Mouse (Mus musculus): ENCODE results near the gene Cdhr4.

The Cdhr4 gene

DNA sequence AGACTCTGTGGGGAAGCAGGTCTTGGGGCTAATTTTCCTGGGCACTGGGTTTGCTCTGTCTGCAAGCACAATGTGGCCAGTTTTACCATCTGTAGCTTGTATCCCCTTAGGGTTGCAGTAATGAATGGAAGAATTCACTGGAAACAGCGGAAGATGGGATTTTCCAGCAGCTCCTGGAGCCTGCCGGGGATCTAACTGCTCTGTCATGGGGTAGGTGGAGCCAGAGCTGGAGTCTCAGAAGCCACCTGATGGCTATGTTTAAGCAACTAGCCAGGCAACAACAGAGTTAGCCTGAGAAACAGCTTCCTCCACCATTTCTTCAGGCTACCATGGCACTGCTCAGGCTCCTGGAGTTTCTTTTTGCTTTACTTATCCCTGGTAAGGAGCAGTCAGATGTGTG is at the start of gene Cdhr4:
TSS of gene Cdhr4 (plus strand) at position 301 of the 400 bp plus-strand sequence.
- DNase-seq (ENCODE audit: extremely low spot score), result no peak

GRCm38 (mm10) chr9:107947241-107948194 is 44.8 kb upstream of the Cdhr4 start:
- DNase-seq (ENCODE audit: extremely low spot score), result no peak

DNA sequence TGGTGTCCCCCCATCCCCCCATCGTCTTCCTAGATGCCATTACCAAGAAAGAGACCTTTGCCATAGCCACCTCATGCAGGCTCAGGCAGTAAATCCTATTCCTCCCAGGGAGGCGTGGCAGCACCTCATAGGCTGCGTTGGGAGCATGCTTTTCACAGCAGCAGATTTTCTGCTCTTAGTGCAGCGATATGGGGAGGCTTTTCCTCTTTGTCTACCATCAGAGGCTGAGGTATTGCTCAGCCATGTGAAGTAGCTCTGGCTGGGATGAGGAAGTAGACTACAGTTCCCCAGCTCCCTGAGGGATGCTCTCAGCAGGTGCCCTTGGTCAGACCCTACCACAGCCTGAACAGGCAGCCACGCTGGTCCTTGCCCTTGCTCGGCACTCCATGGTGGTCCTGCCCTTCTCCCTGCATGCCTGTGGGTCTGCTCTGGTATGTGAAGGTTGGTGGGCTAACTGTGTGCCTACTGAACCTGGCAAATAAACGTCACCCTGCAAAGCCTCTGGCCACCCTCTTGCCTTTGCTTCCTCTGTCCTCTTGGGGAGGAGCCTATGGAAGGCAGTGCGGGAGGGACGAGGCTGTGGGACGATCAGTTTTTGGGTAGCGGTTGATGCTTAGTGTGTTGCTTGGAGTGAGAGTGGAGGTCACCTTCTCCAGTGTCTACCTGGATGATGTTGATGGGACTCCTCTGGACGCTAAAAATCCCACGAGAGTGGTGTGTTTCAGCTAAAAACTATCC is 42.9 kb upstream of the Cdhr4 start:
- DNase-seq (ENCODE audit: extremely low spot score), result no peak

- no peak for DNase-seq (ENCODE audit: extremely low spot score)
These were observed 42.4 kb upstream of the Cdhr4 start, which contains the start of gene Traip for GRCm38 (mm10) chr9:107949922-107950235. Gene Traip, plus strand, starts transcription at chr9:107950136.

GRCm38 (mm10) chr9:107950460-107951355 is 41.6 kb upstream of the Cdhr4 start:
- DNase-seq (ENCODE audit: extremely low spot score), result peak; percentile 87

DNA sequence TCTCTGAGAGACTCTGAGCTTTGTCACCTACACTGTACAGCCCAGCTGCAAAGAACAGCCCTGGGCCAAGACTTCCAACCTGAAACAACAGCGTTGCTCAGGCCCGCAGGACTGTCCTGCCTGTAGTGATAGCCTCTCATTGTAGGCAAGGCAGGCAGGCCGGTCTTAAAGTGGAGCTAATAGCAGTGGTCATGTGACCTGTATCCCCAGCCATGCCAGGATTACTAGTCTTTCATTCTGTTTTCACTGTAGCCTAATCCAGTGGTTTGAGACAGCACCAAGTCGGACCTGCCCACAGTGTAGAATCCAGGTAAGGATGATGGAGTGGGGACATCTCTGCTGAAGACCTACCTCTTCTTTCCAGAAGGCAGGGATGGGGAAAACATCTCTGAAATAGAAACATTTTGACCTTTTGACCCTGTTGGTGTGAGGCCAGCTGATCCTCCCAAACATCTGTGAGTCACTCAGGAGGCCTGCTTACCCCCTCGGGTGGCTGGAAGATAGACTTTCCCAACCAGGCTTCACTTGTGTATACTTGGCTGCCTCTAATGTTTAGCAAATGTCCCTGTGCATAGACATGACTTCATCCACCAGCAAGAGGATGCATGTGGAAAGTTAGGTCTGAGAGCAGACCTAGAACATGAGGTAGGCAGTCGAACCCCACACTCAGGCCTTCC is 36.5 kb upstream of the Cdhr4 start:
- DNase-seq (ENCODE audit: extremely low spot score), result no peak

DNA sequence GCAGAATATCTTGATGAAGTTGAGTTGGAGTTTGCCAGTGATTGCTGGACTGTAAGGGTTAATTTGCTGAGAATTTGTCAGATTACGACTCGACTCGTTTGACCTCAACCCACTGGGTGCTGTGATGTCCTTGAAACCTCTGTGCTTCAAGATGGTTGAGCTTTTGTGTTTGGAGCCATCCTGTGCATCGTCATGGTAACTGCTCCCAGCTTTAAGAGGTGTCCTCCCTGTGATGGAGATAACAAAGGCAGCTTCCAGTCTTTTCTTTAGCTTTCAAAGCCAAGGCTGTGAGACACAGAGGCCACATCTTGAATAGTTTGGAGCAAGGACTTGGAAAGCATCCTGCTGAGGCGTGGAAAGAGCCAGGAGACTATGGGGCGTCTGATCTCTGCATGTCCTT is 35.2 kb upstream of the Cdhr4 start:
- DNase-seq (ENCODE audit: extremely low spot score), result no peak

- DNase-seq (ENCODE audit: extremely low spot score), result no peak
These were observed 32.4 kb upstream of the Cdhr4 start for GRCm38 (mm10) chr9:107959896-107960295.

DNA sequence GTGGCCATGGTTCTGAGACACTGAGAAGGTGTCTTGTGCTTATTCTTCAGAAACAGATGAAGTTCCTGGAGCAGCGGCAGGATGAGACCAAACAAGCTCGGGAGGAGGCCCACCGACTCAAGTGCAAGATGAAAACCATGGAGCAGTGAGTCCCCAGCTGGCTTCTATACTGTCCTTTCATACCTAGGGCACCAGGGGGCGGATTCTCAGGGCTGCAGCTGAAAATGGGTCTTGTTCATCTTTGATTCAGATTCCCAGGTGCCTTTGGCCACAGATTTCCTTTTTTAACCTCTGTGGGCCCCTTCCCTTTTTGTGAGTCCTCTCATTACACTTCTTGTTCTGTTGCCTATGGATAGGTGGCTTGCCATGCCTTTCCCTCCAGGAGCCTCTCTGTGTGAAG is 31.4 kb upstream of the Cdhr4 start:
- no peak for DNase-seq (ENCODE audit: extremely low spot score)

DNA sequence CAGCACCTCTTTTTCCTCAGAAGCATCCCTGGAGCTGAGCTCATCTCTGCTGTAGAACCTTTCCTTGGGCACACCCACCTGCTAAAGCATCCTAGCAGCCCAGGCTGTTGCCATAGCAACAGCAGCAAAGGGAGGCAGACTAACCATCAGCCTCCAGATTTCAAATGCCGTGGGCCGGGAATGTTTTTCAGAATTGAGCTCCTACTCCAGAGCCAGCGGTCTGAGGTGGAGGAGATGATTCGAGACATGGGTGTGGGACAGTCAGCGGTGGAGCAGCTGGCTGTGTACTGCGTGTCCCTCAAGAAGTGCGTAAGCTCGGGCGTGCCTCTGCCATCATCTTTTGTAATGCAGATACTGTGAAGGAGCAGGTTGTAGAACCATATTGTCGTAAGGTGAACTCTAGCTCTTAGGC is 30.9 kb upstream of the Cdhr4 start:
- no peak for DNase-seq (ENCODE audit: extremely low spot score)

DNA sequence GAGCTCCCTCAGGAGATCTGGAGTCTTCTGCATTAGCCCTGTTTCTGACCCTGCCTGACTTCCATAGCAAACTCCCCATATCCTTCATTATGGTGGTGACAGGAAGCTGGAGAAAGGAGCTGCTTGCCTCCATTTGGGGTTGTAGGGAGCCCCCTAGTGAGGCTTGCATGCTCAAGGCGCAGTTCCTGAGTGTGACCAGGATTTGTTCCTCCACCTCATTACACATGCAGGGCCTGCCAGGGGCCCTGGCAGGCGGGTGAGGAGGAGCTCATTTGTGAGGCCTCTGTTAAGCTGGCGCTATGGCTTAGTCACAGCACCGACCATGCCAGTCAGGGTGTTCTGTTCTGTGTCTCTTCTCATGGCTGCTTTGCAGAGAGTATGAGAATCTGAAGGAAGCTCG is 30.4 kb upstream of the Cdhr4 start:
- DNase-seq (ENCODE audit: extremely low spot score), result no peak

DNA sequence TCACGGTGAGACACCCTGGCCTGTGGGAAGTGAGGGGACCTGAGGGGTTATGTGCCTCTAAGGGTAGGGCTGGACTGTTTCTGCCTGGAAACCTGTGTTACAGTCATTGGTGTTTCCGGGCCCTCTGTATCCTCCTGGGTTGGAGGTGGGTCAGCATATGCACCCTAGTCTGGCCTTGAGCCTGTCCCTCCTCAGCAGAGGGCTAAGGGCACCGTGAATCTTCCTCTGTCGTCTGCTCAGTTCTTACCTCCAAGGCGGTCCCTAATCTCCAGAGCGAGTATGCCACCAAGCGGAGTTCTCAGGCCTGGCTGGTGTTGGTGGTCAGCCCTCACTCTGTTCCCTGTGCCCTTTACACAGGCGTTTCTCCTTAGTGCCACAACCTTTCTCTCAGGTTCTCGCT is 29.4 kb upstream of the Cdhr4 start:
- DNase-seq (ENCODE audit: extremely low spot score), result no peak

- DNase-seq (ENCODE audit: extremely low spot score), result peak; percentile 84
These were observed 28.6 kb upstream of the Cdhr4 start for GRCm38 (mm10) chr9:107963700-107964099.

DNA sequence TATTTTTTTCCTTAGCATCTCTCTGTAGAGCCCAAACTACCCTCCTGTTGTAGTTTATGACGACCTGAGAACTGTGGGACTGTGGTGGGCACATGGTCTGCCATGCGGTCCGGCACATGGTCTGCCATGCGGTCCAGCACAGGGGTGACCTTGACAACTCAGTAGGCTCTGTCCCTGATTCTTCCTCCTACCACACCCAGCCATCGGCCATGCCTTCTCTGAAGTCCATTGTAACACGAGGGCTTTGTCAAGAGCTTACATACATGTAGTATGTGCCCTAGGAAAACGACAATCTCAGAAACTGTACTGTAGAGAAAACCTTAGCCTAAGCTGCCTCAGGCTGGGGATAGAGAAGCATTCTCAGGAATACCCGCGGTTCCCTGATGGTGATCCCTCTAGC is 27.6 kb upstream of the Cdhr4 start:
- no peak for DNase-seq (ENCODE audit: extremely low spot score)

GRCm38 (mm10) chr9:107966676-107967075 is 25.6 kb upstream of the Cdhr4 start:
- no peak for DNase-seq (ENCODE audit: extremely low spot score)

DNA sequence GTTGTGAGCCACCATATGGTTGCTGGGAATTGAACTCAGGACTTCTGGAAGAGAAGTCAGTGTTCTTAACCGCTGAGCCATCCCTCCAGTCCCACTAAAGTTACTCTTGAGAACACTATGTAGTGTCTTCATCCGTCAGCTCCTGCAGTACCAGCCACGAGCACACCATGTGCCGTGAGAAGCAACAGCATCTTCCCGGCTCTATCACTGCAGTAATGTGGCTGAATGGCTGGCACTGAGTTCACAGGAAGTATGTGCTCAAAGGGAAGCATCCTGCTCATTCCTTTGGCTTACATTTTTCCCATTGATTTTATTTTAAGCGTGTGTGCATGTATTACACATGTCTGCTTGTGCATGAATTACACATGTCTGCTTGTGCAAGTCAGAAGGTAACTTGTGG is 24.9 kb upstream of the Cdhr4 start:
- DNase-seq (ENCODE audit: extremely low spot score), result no peak

- no peak for DNase-seq (ENCODE audit: extremely low spot score)
These were observed 23.8 kb upstream of the Cdhr4 start for GRCm38 (mm10) chr9:107968531-107968930.

- DNase-seq (ENCODE audit: extremely low spot score), result no peak
These were observed 22.0 kb upstream of the Cdhr4 start for GRCm38 (mm10) chr9:107970311-107970710.

DNA sequence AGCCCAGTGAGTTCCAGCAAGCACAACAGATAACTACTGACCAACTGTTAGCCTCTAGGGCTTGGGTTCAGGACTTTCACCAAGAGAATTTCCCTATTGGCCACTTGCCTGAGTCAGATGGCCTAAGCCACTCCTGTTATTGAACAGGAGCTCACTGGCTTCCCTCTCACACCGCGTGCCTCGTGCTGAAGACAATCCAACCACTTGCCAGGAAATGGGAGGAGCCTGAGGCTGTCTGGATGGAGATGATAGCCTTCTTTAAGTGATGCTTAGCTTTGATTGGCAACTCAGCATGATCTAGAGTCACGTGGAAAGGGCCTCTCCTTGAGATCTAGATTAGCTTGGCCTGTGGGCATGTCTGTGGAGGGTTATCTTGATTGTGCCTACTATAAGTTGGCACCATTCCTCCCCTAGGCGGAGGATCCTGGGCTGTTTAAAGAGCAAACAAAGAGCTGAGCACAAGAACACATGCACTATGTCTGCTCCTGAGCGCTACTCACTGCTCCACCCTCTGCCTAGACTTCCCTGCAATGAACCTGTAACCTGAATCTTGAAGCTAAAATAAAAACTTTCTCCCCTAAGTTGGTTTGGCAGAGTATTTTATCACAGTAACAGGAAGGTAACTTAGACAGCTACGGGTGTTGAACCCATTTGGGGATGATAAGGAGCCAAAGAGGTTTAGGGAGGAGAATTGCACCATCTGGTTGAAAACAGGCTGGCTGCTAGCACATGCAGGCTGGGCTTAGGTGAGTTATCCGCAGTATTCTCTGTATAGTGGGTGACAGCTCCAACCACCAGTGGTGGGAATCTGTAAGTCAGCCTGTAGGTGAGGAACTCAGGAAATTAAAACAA is 20.4 kb upstream of the Cdhr4 start:
- DNase-seq (ENCODE audit: extremely low spot score), result no peak

GRCm38 (mm10) chr9:107974491-107975171 is 17.7 kb upstream of the Cdhr4 start:
- DNase-seq (ENCODE audit: extremely low spot score), result no peak
